Mouse (Mus musculus): ENCODE measurements around the gene Hhip.
"Not testable (repeated sequence)": the region's sequence is repeated elsewhere in the genome, so short reads cannot be mapped to it uniquely, and the experiment has no call there.

The Hhip gene

GRCm38 (mm10) chr8:79993507-79993906 is 64.3 kb downstream of the Hhip start:
- no peak for DNase-seq (ENCODE audit: low read depth, low spot score)

GRCm38 (mm10) chr8:79992121-79992848 is 65.5 kb downstream of the Hhip start:
- DNase-seq (ENCODE audit: low read depth, low spot score) = peak; percentile 10

GRCm38 (mm10) chr8:79991420-79991819 is 66.4 kb downstream of the Hhip start:
- DNase-seq (ENCODE audit: low read depth, low spot score) = not testable (repeated sequence)

- no peak for DNase-seq (ENCODE audit: low read depth, low spot score)
Measured at GRCm38 (mm10) chr8:79984946-79985345, 72.9 kb downstream of the Hhip start.

- no peak for DNase-seq (ENCODE audit: low read depth, low spot score)
Measured at GRCm38 (mm10) chr8:79982144-79982543, 75.7 kb downstream of the Hhip start.

GRCm38 (mm10) chr8:79966159-79966558 is 91.6 kb downstream of the Hhip start:
- DNase-seq (ENCODE audit: low read depth, low spot score) = no peak

- peak; percentile 57 for DNase-seq (ENCODE audit: low read depth, low spot score)
Measured at GRCm38 (mm10) chr8:79952857-79953256, 104.9 kb downstream of the Hhip start.

GRCm38 (mm10) chr8:79950376-79950775 is 107.4 kb downstream of the Hhip start:
- no peak for DNase-seq (ENCODE audit: low read depth, low spot score)

GRCm38 (mm10) chr8:79945501-79946076 is 112.2 kb downstream of the Hhip start:
- DNase-seq (ENCODE audit: low read depth, low spot score) = no peak

- DNase-seq (ENCODE audit: low read depth, low spot score) = no peak
Measured at GRCm38 (mm10) chr8:79941070-79941469, 116.7 kb downstream of the Hhip start.

- no peak for DNase-seq (ENCODE audit: low read depth, low spot score)
Measured at GRCm38 (mm10) chr8:79936856-79937445, 120.9 kb downstream of the Hhip start.

GRCm38 (mm10) chr8:79935793-79936192 is 122.0 kb downstream of the Hhip start:
- peak; percentile 55 for DNase-seq (ENCODE audit: low read depth, low spot score)

- no peak for DNase-seq (ENCODE audit: low read depth, low spot score)
Measured at GRCm38 (mm10) chr8:79929202-79929601, 128.6 kb downstream of the Hhip start.

GRCm38 (mm10) chr8:79917211-79917610 is 140.6 kb downstream of the Hhip start:
- no peak for DNase-seq (ENCODE audit: low read depth, low spot score)

All from ES-CJ7 (cell line).